Comparison of ENCODE assay signal across 8 mouse cellular contexts in the genomic region with DNA sequence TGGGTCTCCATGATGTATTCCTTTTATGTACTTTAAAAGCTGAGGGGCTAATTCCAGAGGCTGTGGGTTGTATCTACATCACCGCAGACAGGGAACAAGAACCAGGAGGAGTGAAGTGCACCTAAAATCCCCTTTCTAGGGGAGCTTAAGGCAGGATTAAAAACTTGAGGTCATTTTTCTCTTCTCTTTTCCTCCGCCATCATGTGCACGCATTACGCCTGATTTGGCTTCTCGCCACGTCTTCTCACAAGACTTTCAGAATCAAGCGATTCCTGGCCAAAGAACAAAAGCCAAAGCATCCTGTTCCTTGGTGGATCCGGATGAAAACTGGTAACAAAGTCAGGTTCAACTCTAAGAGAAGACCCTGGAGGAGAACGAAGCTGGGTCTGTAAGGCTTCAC. TPM values are rescaled to one million over a fixed set of nuclear protein-coding genes. Genes with fewer than 3 reads are reported as not detected.
DNase-seq lines count a peak whose midpoint lies in the region; ATAC-seq and TF ChIP-seq lines count a peak whose summit lies in the region.
"Had no signal": no experiment of that assay in that cellular context is flagged by ENCODE, and none has a peak within 500 bp of the region (broad histone marks: within the 10 kb centered on the region; RNA-seq: fewer than 3 reads in every experiment).

No protein-coding gene starts in this region.

- intact Hi-C loops in heart, postnatal 10 days (cut with DNase I): no loop called here

- peak overlapping the region; percentile 49 for H3K27ac ChIP-seq in liver, adult 2 months (replicated peaks; ENCODE audit: insufficient read depth, low read depth, low read length)
- no peak overlapping the region for H3K27ac ChIP-seq in liver, embryonic 12.5 days
- peak overlapping the region; percentile 25; the same call in 1 of the 2 replicates for H3K27ac ChIP-seq in embryonic facial prominence, embryonic 15.5 days (replicated peaks)
- no peak overlapping the region for H3K27ac ChIP-seq in forebrain, postnatal 0 days (ENCODE audit: low read depth, low read length)

- H3K4me1 ChIP-seq in liver, adult 2 months (ENCODE audit: control insufficient read depth, insufficient read depth, low read length): no peaks in the 10 kb centered on the region
- H3K4me1 ChIP-seq in liver, embryonic 12.5 days: peaks cover 17% of the 10 kb centered on the region
- peaks cover 23% of the 10 kb centered on the region for H3K4me1 ChIP-seq in embryonic facial prominence, embryonic 15.5 days
- peaks cover 8% of the 10 kb centered on the region; the same call in 1 of the 2 replicates for H3K4me1 ChIP-seq in forebrain, postnatal 0 days (ENCODE audit: insufficient read depth)

- no peak overlapping the region for H3K4me3 ChIP-seq in liver, adult 2 months (ENCODE audit: insufficient read depth, low read depth, low read length)
- no peak overlapping the region for H3K4me3 ChIP-seq in liver, embryonic 12.5 days
- no peak overlapping the region for H3K4me3 ChIP-seq in embryonic facial prominence, embryonic 15.5 days (replicated peaks)
- H3K4me3 ChIP-seq in forebrain, postnatal 0 days (ENCODE audit: low read depth, low read length): no peak overlapping the region

- no peak overlapping the region for H3K4me2 ChIP-seq in liver, embryonic 12.5 days
- H3K4me2 ChIP-seq in embryonic facial prominence, embryonic 15.5 days (replicated peaks): no peak overlapping the region
- H3K4me2 ChIP-seq in forebrain, postnatal 0 days (ENCODE audit: low read depth): no peak overlapping the region

- DNase-seq in liver, adult 2 months (ENCODE audit: extremely low read depth, low read depth, low spot score): no peak
- DNase-seq in heart, postnatal 10 days: peak; percentile 30 to 56
- DNase-seq in naive thymus-derived CD4-positive, alpha-beta T cell, adult 2 months (ENCODE audit: low read depth): peak; percentile 66
- no peak for DNase-seq in layer of hippocampus, adult 18-20 months (ENCODE audit: low spot score in 2 of 2)
- DNase-seq in forebrain, postnatal 0 days: no peak
- DNase-seq: right cerebral cortex, postnatal 25 days had no signal

- no peaks in the 10 kb centered on the region for H3K79me2 ChIP-seq in liver, adult 2 months (ENCODE audit: control insufficient read depth, insufficient read depth, low read length)

- no peak for TF ChIP-seq POLR2A in liver, adult 2 months (IDR thresholded peaks at IDR 0.05; ENCODE audit: extremely low read depth, insufficient read depth, low read length)

- H3K9me3 ChIP-seq in liver, embryonic 12.5 days (replicated peaks): no peaks in the 10 kb centered on the region
- H3K9me3 ChIP-seq in embryonic facial prominence, embryonic 15.5 days (replicated peaks): no peaks in the 10 kb centered on the region
- no peaks in the 10 kb centered on the region for H3K9me3 ChIP-seq in forebrain, postnatal 0 days (ENCODE audit: low read length)

- no peak for TF ChIP-seq CTCF in liver, adult 2 months (IDR thresholded peaks at IDR 0.05; ENCODE audit: low read depth, low read length)
- TF ChIP-seq CTCF in forebrain, postnatal 0 days (IDR thresholded peaks at IDR 0.05; ENCODE audit: low read depth): no peak

- ATAC-seq in liver, embryonic 12.5 days: no peak
- no peak for ATAC-seq in embryonic facial prominence, embryonic 15.5 days (ENCODE audit: insufficient number of reproducible peaks, low FRiP score, low TSS enrichment, low read depth)
- ATAC-seq in forebrain, postnatal 0 days: no peak

- H3K27me3 ChIP-seq in liver, adult 2 months (ENCODE audit: control insufficient read depth, insufficient read depth, low read length): no peaks in the 10 kb centered on the region
- H3K27me3 ChIP-seq in liver, embryonic 12.5 days (replicated peaks): peaks cover 51% of the 10 kb centered on the region
- no peaks in the 10 kb centered on the region for H3K27me3 ChIP-seq in embryonic facial prominence, embryonic 15.5 days
- H3K27me3 ChIP-seq in forebrain, postnatal 0 days (ENCODE audit: insufficient read depth, low read length): peaks cover 3% of the 10 kb centered on the region; the same call in 1 of the 2 replicates

- H3K9ac ChIP-seq in liver, adult 2 months (ENCODE audit: low read depth, low read length): no peak overlapping the region
- H3K9ac ChIP-seq in liver, embryonic 12.5 days: no peak overlapping the region
- no peak overlapping the region for H3K9ac ChIP-seq in embryonic facial prominence, embryonic 15.5 days
- H3K9ac ChIP-seq in forebrain, postnatal 0 days: no peak overlapping the region

- 70% methylated on average over 9 of the region's 9 CpGs for WGBS in liver, adult 2 months
- WGBS in liver, embryonic 12.5 days (ENCODE audit: insufficient replicate concordance): 76% methylated on average over 9 of the region's 9 CpGs
- WGBS in embryonic facial prominence, embryonic 15.5 days: 69% methylated on average over 9 of the region's 9 CpGs
- 74% methylated on average over 9 of the region's 9 CpGs for WGBS in forebrain, postnatal 0 days

- H3K36me3 ChIP-seq in liver, adult 2 months (ENCODE audit: control insufficient read depth, insufficient read depth, low read length): no peaks in the 10 kb centered on the region
- no peaks in the 10 kb centered on the region for H3K36me3 ChIP-seq in liver, embryonic 12.5 days
- no peaks in the 10 kb centered on the region for H3K36me3 ChIP-seq in embryonic facial prominence, embryonic 15.5 days
- H3K36me3 ChIP-seq in forebrain, postnatal 0 days (ENCODE audit: insufficient read depth): no peaks in the 10 kb centered on the region

RNA-seq across cellular contexts. Expression of a gene that starts 8.1 kb away (rescaled TPM):
- 20.8 and 21.2 TPM in 2 replicates for total RNA-seq in liver, adult 2 months (2014; rRNA removed)
- 9.7 and 17.9 TPM in 2 replicates for polyA plus RNA-seq in liver, adult 2 months (2012; rRNA removed)
- 11.5 and 12.5 TPM in 2 replicates for polyA plus RNA-seq in liver, embryonic 12.5 days (2016; fragmentation: Nextera tagmentation; extraction: Ambion mirVana)
- polyA plus RNA-seq in embryonic facial prominence, embryonic 15.5 days (2015; fragmentation: Nextera tagmentation; extraction: Ambion mirVana): 44.3 and 50.1 TPM in 2 replicates
- 10 to 100 TPM; 66.0 to 68.1 TPM for total RNA-seq in heart, postnatal 10 days (2021)
- 10 to 100 TPM in 1 of 2 experiments, 1 to 10 TPM in 1; 8.8 to 10.5 TPM for total RNA-seq in layer of hippocampus, adult 18-20 months (2021)
- 9.2 and 9.9 TPM in 2 replicates for total RNA-seq in forebrain, postnatal 0 days (2014; rRNA removed)
- 6.7 and 9.2 TPM in 2 replicates for polyA plus RNA-seq in forebrain, postnatal 0 days (2015; fragmentation: Nextera tagmentation; extraction: Ambion mirVana)

RNA-seq across cellular contexts. Expression of a gene that starts 34.3 kb away (rescaled TPM):
- total RNA-seq in liver, adult 2 months (2014; rRNA removed): 13.5 and 19.2 TPM in 2 replicates
- 14.3 and 17.2 TPM in 2 replicates for polyA plus RNA-seq in liver, adult 2 months (2012; rRNA removed)
- polyA plus RNA-seq in liver, embryonic 12.5 days (2016; fragmentation: Nextera tagmentation; extraction: Ambion mirVana): 270 and 299 TPM in 2 replicates
- 132 and 134 TPM in 2 replicates for polyA plus RNA-seq in embryonic facial prominence, embryonic 15.5 days (2015; fragmentation: Nextera tagmentation; extraction: Ambion mirVana)
- total RNA-seq in heart, postnatal 10 days (2021): 10 to 100 TPM; 37.5 to 38.4 TPM
- 10 to 100 TPM; 14.9 to 16.8 TPM for total RNA-seq in layer of hippocampus, adult 18-20 months (2021)
- 54.1 and 58.4 TPM in 2 replicates for total RNA-seq in forebrain, postnatal 0 days (2014; rRNA removed)
- 76.3 and 79.5 TPM in 2 replicates for polyA plus RNA-seq in forebrain, postnatal 0 days (2015; fragmentation: Nextera tagmentation; extraction: Ambion mirVana)

RNA-seq across cellular contexts. Expression of a gene that starts 50.3 kb away (rescaled TPM):
- total RNA-seq in liver, adult 2 months (2014; rRNA removed): 17.3 and 20.1 TPM in 2 replicates
- 18.0 and 28.8 TPM in 2 replicates for polyA plus RNA-seq in liver, adult 2 months (2012; rRNA removed)
- polyA plus RNA-seq in liver, embryonic 12.5 days (2016; fragmentation: Nextera tagmentation; extraction: Ambion mirVana): 17.5 and 19.5 TPM in 2 replicates
- polyA plus RNA-seq in embryonic facial prominence, embryonic 15.5 days (2015; fragmentation: Nextera tagmentation; extraction: Ambion mirVana): 23.7 and 25.8 TPM in 2 replicates
- 10 to 100 TPM; 58.9 to 66.7 TPM for total RNA-seq in heart, postnatal 10 days (2021)
- 10 to 100 TPM; 43.5 to 46.1 TPM for total RNA-seq in layer of hippocampus, adult 18-20 months (2021)
- total RNA-seq in forebrain, postnatal 0 days (2014; rRNA removed): 70.8 and 72.6 TPM in 2 replicates
- 18.5 and 25.2 TPM in 2 replicates for polyA plus RNA-seq in forebrain, postnatal 0 days (2015; fragmentation: Nextera tagmentation; extraction: Ambion mirVana)

Comparison
In these comparisons a context has a peak if more than half of its experiments do, and no peak if none do; other contexts are left out.
1. H3K27ac ChIP-seq: peak in liver, adult 2 months (single experiment) and embryonic facial prominence, embryonic 15.5 days (single experiment); none in liver, embryonic 12.5 days (single experiment) and forebrain, postnatal 0 days (single experiment).
2. DNase-seq: peak in heart, postnatal 10 days (2 of 2) and naive thymus-derived CD4-positive, alpha-beta T cell, adult 2 months (single experiment); none in liver, adult 2 months (single experiment), layer of hippocampus, adult 18-20 months (0 of 2) and forebrain, postnatal 0 days (single experiment).